Mouse (Mus musculus) cerebellum, adult 2 months (tissue): ENCODE results near the gene Esyt2.

Experiments used
- CTCF ChIP-seq: fragments of 200-500 bp; IDR thresholded peaks from 2 replicates; pipeline ENCODE4 v1.5.1; 2011; ENCODE audit warnings: low read depth, mild to moderate bottlenecking, control low read depth, low read length, moderate library complexity, borderline replicate concordance; ENCODE audit not compliant: insufficient read depth
- POLR2A ChIP-seq: fragments of 200-500 bp; IDR thresholded peaks from 2 replicates; pipeline ENCODE4 v1.6.1; 2011; ENCODE audit warnings: low read length, control low read depth, borderline replicate concordance; ENCODE audit not compliant: insufficient read depth

- TF ChIP-seq CTCF (no peak), POLR2A (no peak)
These were observed 105.8 kb downstream of the Esyt2 start for GRCm38 (mm10) chr12:116386802-116387201.
